Mouse (Mus musculus): ENCODE data around the gene Pdk2. TPM values are rescaled to one million over a fixed set of nuclear protein-coding genes. Genes with fewer than 3 reads are reported as not detected.

Pdk2 gene
- polyA plus RNA-seq, 1 experiment from 2014 or later = 10.2 TPM

GRCm38 (mm10) chr11:95026849-95027248 is 14.3 kb downstream of the Pdk2 start:
- H3K27ac ChIP-seq (replicated peaks) = no peak overlapping the region
- H3K9me3 ChIP-seq (replicated peaks) = no peaks in the 10 kb centered on the region
- no peaks in the 10 kb centered on the region for H3K27me3 ChIP-seq
- H3K4me3 ChIP-seq (replicated peaks) = no peak overlapping the region
- peaks cover 22% of the 10 kb centered on the region for H3K4me1 ChIP-seq (replicated peaks)
- H3K4me2 ChIP-seq = no peak overlapping the region
- no peak for ATAC-seq (ENCODE audit: insufficient read depth)
- no peak overlapping the region for H3K9ac ChIP-seq
- peaks cover 45% of the 10 kb centered on the region for H3K36me3 ChIP-seq (replicated peaks)
- WGBS (ENCODE audit: insufficient replicate concordance) = 76% methylated on average over 6 of the region's 6 CpGs

DNA sequence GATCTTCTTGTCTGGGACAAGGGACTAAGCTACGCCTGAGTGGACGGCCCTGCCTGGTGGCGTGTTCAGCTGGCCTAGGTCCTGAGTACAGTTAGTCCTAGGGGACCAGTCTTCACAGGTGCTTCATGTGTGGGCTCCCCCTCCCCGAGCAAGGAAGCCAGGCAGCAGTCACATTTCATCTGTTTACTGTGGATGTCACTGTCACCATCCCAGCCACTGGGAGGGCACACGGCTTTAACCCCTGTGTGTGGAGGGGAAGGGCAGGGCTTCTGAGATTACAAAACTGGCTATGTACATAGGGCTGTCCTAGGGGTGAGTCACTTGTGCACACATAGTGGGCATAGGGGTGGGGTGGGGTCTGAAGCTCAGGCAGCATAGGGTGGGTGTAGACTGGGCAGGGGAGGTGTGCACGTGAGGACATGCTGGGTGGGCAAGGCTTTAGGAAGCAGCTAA is 15.0 kb downstream of the Pdk2 start:
- 57% methylated on average over 6 of the region's 6 CpGs for WGBS (ENCODE audit: insufficient replicate concordance)
- H3K27ac ChIP-seq (replicated peaks) = 0 out of 2 replicates have a peak overlapping the region, but pooled peaks have one; percentile 24

GRCm38 (mm10) chr11:95025227-95026012 is 15.7 kb downstream of the Pdk2 start:
- 73% methylated on average over 11 of the region's 11 CpGs for WGBS (ENCODE audit: insufficient replicate concordance)
- Histone ChIP-seq H3K4me2 (no peak overlapping the region), H3K27ac (replicated peaks) (0 out of 2 replicates have a peak overlapping the region, but pooled peaks have one; percentile 24), H3K9me3 (replicated peaks) (no peaks in the 10 kb centered on the region), H3K9ac (no peak overlapping the region), H3K4me1 (replicated peaks) (peaks cover 32% of the 10 kb centered on the region), H3K36me3 (replicated peaks) (peaks cover 59% of the 10 kb centered on the region), H3K4me3 (replicated peaks) (no peak overlapping the region), H3K27me3 (no peaks in the 10 kb centered on the region)
- 0 out of 2 replicates have a peak, but pooled peaks have one; percentile 9 for ATAC-seq (ENCODE audit: insufficient read depth)

More for the DNA sequence above, 15.0 kb downstream of the Pdk2 start:
- H3K4me1 ChIP-seq (replicated peaks) = peaks cover 29% of the 10 kb centered on the region
- H3K9me3 ChIP-seq (replicated peaks) = no peaks in the 10 kb centered on the region
- ATAC-seq (ENCODE audit: insufficient read depth) = peak; percentile 67
- no peaks in the 10 kb centered on the region for H3K27me3 ChIP-seq
- no peak overlapping the region for H3K9ac ChIP-seq
- no peak overlapping the region for H3K4me3 ChIP-seq (replicated peaks)
- H3K36me3 ChIP-seq (replicated peaks) = peaks cover 52% of the 10 kb centered on the region
- no peak overlapping the region for H3K4me2 ChIP-seq

- Histone ChIP-seq H3K4me2 (no peak overlapping the region), H3K27me3 (peaks cover 7% of the 10 kb centered on the region), H3K4me3 (replicated peaks) (no peak overlapping the region), H3K4me1 (replicated peaks) (peaks cover 38% of the 10 kb centered on the region), H3K9ac (no peak overlapping the region), H3K9me3 (replicated peaks) (no peaks in the 10 kb centered on the region), H3K27ac (replicated peaks) (no peak overlapping the region), H3K36me3 (replicated peaks) (peaks cover 67% of the 10 kb centered on the region)
- ATAC-seq (ENCODE audit: insufficient read depth) = no peak
- 86% methylated on average over 29 of the region's 29 CpGs for WGBS (ENCODE audit: insufficient replicate concordance)
These were observed 16.5 kb downstream of the Pdk2 start for GRCm38 (mm10) chr11:95024439-95025184.

DNA sequence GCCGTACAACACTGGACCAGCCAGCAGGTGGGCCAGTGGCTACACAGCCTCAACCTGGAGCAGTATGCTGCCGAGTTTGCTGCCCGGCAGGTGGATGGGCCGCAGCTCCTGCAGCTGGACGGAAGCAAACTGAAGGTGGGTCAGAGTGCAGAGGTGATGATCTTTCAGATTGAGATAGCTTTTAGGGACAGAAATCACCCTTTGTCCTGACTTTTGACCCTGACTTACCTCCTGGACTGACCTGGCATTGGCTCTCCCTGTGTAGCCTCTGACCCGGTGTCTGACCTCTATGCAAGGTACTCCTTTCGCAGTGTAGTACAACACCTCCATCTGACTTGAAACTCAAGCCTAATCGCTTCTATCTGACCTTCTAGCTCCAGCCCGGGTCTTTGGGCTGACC is 17.7 kb downstream of the Pdk2 start:
- Histone ChIP-seq H3K9ac (no peak overlapping the region), H3K4me1 (replicated peaks) (peaks cover 39% of the 10 kb centered on the region), H3K27me3 (peaks cover 12% of the 10 kb centered on the region), H3K4me3 (replicated peaks) (no peak overlapping the region), H3K27ac (replicated peaks) (0 out of 2 replicates have a peak overlapping the region, but pooled peaks have one; percentile 14), H3K36me3 (replicated peaks) (peaks cover 78% of the 10 kb centered on the region), H3K9me3 (replicated peaks) (no peaks in the 10 kb centered on the region), H3K4me2 (no peak overlapping the region)
- no peak for ATAC-seq (ENCODE audit: insufficient read depth)
- 90% methylated on average over 9 of the region's 9 CpGs for WGBS (ENCODE audit: insufficient replicate concordance)

DNA sequence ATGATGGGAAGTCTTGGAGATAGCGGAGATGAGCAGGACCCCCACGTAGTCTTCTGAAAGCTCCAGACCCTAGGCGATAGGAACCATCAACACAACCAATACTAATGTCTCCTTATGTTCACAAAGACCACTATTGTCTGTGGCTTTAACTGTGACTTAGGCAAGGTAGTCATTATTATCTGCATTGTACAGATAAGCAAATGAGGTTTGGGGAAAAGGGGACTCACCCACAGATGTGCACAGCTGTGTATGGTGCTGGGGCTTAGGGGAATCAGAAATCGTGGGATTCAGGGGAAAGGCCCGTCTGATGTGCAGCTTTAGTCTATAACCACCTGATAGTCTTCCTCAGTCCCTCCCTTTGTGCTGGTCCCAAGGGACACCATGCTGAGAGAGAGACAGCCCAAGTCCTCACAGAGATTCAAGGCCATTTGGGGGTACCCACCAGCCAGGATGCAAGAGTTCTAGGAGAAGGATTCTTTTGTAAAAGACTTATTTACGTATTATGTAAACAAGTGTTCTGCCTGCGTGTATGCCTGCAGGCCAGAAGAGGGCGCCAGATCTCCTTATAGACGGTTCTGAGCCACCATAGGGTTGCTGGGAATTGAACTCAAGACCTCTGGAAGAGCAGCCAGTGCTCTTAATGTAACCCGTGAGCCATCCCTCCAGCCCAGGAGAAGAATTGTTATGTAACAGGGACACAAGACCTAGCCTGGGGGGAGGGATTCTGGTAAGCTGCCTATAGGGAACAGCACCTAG is 18.7 kb downstream of the Pdk2 start:
- no peak for ATAC-seq (ENCODE audit: insufficient read depth)
- Histone ChIP-seq H3K4me1 (replicated peaks) (peaks cover 39% of the 10 kb centered on the region), H3K27me3 (peaks cover 12% of the 10 kb centered on the region), H3K9me3 (replicated peaks) (no peaks in the 10 kb centered on the region), H3K27ac (replicated peaks) (peak overlapping the region; percentile 41; the same call in 1 of the 2 replicates), H3K36me3 (replicated peaks) (peaks cover 88% of the 10 kb centered on the region), H3K9ac (no peak overlapping the region), H3K4me2 (no peak overlapping the region), H3K4me3 (replicated peaks) (no peak overlapping the region)
- 61% methylated on average over 10 of the region's 10 CpGs for WGBS (ENCODE audit: insufficient replicate concordance)

GRCm38 (mm10) chr11:95015484-95015883 is 25.7 kb downstream of the Pdk2 start:
- no peaks in the 10 kb centered on the region for H3K9me3 ChIP-seq (replicated peaks)
- H3K36me3 ChIP-seq (replicated peaks) = peaks cover 72% of the 10 kb centered on the region
- peak overlapping the region; percentile 61 for H3K27ac ChIP-seq (replicated peaks)
- H3K9ac ChIP-seq = peak overlapping the region; percentile 25; the same call in 1 of the 2 replicates
- no peak for ATAC-seq (ENCODE audit: insufficient read depth)
- peaks cover 26% of the 10 kb centered on the region for H3K27me3 ChIP-seq
- H3K4me2 ChIP-seq = peak overlapping the region; percentile 54
- 0 out of 2 replicates have a peak overlapping the region, but pooled peaks have one; percentile 15 for H3K4me3 ChIP-seq (replicated peaks)
- WGBS (ENCODE audit: insufficient replicate concordance) = 75% methylated on average over 3 of the region's 3 CpGs
- H3K4me1 ChIP-seq (replicated peaks) = peaks cover 61% of the 10 kb centered on the region

GRCm38 (mm10) chr11:95012487-95012886 is 28.7 kb downstream of the Pdk2 start:
- Histone ChIP-seq H3K4me3 (replicated peaks) (peak overlapping the region; percentile 78), H3K9ac (peak overlapping the region; percentile 74), H3K27ac (replicated peaks) (peak overlapping the region; percentile 100), H3K36me3 (replicated peaks) (peaks cover 43% of the 10 kb centered on the region), H3K4me1 (replicated peaks) (peaks cover 74% of the 10 kb centered on the region), H3K9me3 (replicated peaks) (no peaks in the 10 kb centered on the region), H3K4me2 (peak overlapping the region; percentile 89), H3K27me3 (peaks cover 21% of the 10 kb centered on the region)
- ATAC-seq (ENCODE audit: insufficient read depth) = no peak
- WGBS (ENCODE audit: insufficient replicate concordance) = 21% methylated on average over 3 of the region's 3 CpGs

GRCm38 (mm10) chr11:95012075-95012474 is 29.1 kb downstream of the Pdk2 start:
- 10% methylated on average over 3 of the region's 3 CpGs for WGBS (ENCODE audit: insufficient replicate concordance)
- Histone ChIP-seq H3K4me3 (replicated peaks) (peak overlapping the region; percentile 78), H3K4me2 (peak overlapping the region; percentile 89), H3K9ac (peak overlapping the region; percentile 95), H3K9me3 (replicated peaks) (no peaks in the 10 kb centered on the region), H3K36me3 (replicated peaks) (peaks cover 39% of the 10 kb centered on the region), H3K27ac (replicated peaks) (peak overlapping the region; percentile 100), H3K4me1 (replicated peaks) (peaks cover 78% of the 10 kb centered on the region), H3K27me3 (peaks cover 21% of the 10 kb centered on the region)
- ATAC-seq (ENCODE audit: insufficient read depth) = peak; percentile 97

DNA sequence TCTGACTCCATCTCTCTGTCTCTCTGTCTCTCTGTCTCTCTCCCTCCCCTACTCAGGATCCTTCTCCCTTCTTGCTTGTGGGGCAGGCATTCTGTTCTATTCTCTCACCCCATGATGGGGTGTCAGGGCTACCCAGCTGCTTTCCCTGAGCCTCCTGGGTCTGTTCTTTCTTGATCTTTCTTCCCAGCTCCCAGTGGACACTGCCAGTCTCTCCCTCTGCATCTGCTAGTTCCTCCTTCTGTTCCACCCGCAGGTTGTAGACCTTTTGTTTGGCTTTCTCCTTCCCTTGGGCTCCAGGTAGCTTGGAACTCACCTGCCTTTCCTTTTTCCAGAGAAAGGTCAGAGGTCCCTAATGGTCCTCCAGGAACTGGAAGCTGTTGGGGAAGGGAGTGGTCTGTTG is 29.7 kb downstream of the Pdk2 start:
- H3K36me3 ChIP-seq (replicated peaks) = peaks cover 32% of the 10 kb centered on the region
- peak overlapping the region; percentile 89 for H3K4me2 ChIP-seq
- peaks cover 79% of the 10 kb centered on the region for H3K4me1 ChIP-seq (replicated peaks)
- peaks cover 21% of the 10 kb centered on the region for H3K27me3 ChIP-seq
- peak overlapping the region; percentile 78 for H3K4me3 ChIP-seq (replicated peaks)
- no peak for ATAC-seq (ENCODE audit: insufficient read depth)
- WGBS (ENCODE audit: insufficient replicate concordance) = 9% methylated on average over 1 of the region's 1 CpGs
- peak overlapping the region; percentile 100 for H3K27ac ChIP-seq (replicated peaks)
- peak overlapping the region; percentile 95 for H3K9ac ChIP-seq
- H3K9me3 ChIP-seq (replicated peaks) = no peaks in the 10 kb centered on the region

Measured in liver, embryonic 15.5 days (tissue).